Mouse (Mus musculus) testis, adult 2 months (tissue): ENCODE measurements at regions not wholly inside any gene's neighbourhood (a gene's known extent, or its start where the extent isn't known, plus 50 kb on each side); places are given as distances from the start of the nearest gene placed in this dataset.

ENCODE experiments used
- CTCF ChIP-seq: fragments of 200-500 bp; IDR thresholded peaks from 2 replicates; pipeline ENCODE4 v1.5.1; 2012; ENCODE audit warnings: low read depth, mild to moderate bottlenecking, inconsistent platforms, low read length, moderate library complexity; ENCODE audit not compliant: control insufficient read depth, insufficient read depth, insufficient replicate concordance
- POLR2A ChIP-seq: fragments of 200-500 bp; IDR thresholded peaks from 2 replicates; pipeline ENCODE4 v1.6.1; 2012; ENCODE audit warnings: low read depth, mild to moderate bottlenecking, inconsistent platforms, low read length, moderate library complexity; ENCODE audit not compliant: control insufficient read depth

DNA sequence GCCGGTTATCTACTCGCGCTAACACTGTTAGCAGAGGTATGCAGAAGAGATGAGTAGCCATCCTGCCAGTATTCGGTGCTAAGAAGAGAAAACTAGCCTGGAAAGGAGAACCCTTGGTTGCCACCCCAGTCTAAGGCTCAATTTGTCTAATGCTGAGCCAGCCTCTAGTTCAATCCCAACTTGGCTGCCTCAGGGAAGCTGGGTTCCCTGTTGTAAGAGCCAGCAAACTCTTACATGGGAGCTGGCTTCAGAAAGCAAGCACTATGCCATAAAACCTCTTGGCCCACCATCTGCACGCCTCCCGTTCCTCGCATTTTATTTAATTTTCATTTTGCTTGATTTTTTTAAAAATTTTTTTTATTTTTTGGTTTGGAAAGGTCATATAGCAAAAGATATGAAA lies 69.6 kb upstream of the Tiam2 start:
- TF ChIP-seq CTCF (no peak), POLR2A (no peak)
